Mouse (Mus musculus) lung, adult 2 months (tissue): ENCODE measurements at regions not wholly inside any gene's neighbourhood (a gene's known extent, or its start where the extent isn't known, plus 50 kb on each side); places are given as distances from the start of the nearest gene placed in this dataset.

Experiments
- CTCF ChIP-seq: fragments of 200-500 bp; IDR thresholded peaks from 2 replicates; pipeline ENCODE4 v1.5.1; 2011; ENCODE audit warnings: mild to moderate bottlenecking, low read length, control low read depth; ENCODE audit not compliant: insufficient read depth
- POLR2A ChIP-seq: fragments of 200-500 bp; IDR thresholded peaks from 2 replicates; pipeline ENCODE4 v1.6.1; 2011; ENCODE audit warnings: low read depth, mild to moderate bottlenecking, control low read depth, low read length, borderline replicate concordance; ENCODE audit errors: extremely low read depth

DNA sequence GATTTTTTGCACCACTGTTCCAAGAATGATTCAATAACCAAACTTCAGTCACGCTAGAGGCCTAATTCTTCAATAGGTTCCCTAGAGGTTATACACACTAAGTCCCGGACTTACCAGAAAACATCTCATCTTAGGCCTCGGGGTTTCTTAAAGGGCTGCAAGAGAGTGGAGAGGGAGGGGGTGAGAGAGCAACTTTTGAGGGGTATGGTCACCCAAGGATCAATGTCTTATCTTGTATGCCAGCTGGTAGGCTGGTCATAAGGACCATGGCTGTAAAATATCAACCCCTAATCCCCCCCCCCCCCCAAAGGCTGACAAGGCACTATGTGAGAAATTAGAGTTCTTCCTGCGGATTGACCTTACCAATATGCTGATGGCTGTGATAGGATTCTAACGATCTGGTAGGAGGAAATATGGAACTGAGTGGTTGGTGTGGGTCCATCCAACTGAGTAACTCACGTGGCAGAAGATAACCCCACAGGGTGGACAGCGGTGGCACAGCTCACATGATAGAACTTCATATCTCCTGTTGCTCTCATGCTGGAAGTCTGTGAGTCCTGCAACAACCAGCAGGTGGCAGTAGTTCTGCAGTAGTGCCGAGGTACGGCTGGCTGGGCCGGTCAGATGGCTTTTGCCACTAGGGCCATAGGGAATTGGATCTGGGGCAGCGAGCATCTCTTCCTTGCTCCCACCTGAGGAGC is 586.3 kb downstream of the Gm6685 start:
- TF ChIP-seq CTCF: no peak
- no peak for TF ChIP-seq POLR2A
